Mouse (Mus musculus) CD4-positive, CD25-positive, alpha-beta regulatory T cell, adult 2 months (primary cell): ENCODE measurements at regions not wholly inside any gene's neighbourhood (a gene's known extent, or its start where the extent isn't known, plus 50 kb on each side); places are given as distances from the start of the nearest gene placed in this dataset.

Experiments
- DNase-seq: peaks from one replicate; pipeline ENCODE4 v3.0.0-alpha.2; 2012; ENCODE audit warnings: low read depth, low spot score

- no peak for DNase-seq
These were observed 72.9 kb upstream of the 1700024P04Rik start for GRCm38 (mm10) chr13:99057293-99057588.

- no peak for DNase-seq
These were observed 72.3 kb upstream of the 1700024P04Rik start for GRCm38 (mm10) chr13:99056432-99057292.

- DNase-seq, result no peak
These were observed 71.4 kb upstream of the 1700024P04Rik start for GRCm38 (mm10) chr13:99055609-99056321.

GRCm38 (mm10) chr13:99052076-99052475 is 67.7 kb upstream of the 1700024P04Rik start:
- DNase-seq, result no peak

- no peak for DNase-seq
These were observed 65.3 kb upstream of the 1700024P04Rik start for GRCm38 (mm10) chr13:99049699-99050098.

- DNase-seq, result no peak
These were observed 64.3 kb upstream of the 1700024P04Rik start for GRCm38 (mm10) chr13:99048651-99049100.

GRCm38 (mm10) chr13:99047219-99047618 is 62.9 kb upstream of the 1700024P04Rik start:
- no peak for DNase-seq

GRCm38 (mm10) chr13:99046737-99047136 is 62.4 kb upstream of the 1700024P04Rik start:
- no peak for DNase-seq

- DNase-seq, result no peak
These were observed 57.7 kb upstream of the 1700024P04Rik start for GRCm38 (mm10) chr13:99042086-99042485.

- DNase-seq, result no peak
These were observed 56.9 kb upstream of the 1700024P04Rik start for GRCm38 (mm10) chr13:99041256-99041655.

- DNase-seq, result no peak
These were observed 56.5 kb upstream of the 1700024P04Rik start for GRCm38 (mm10) chr13:99040846-99041245.

GRCm38 (mm10) chr13:99040171-99040570 is 55.8 kb upstream of the 1700024P04Rik start:
- DNase-seq, result no peak

GRCm38 (mm10) chr13:99039063-99039385 is 54.7 kb upstream of the 1700024P04Rik start:
- no peak for DNase-seq

- no peak for DNase-seq
These were observed 54.1 kb upstream of the 1700024P04Rik start for GRCm38 (mm10) chr13:99038198-99039062.

GRCm38 (mm10) chr13:99037131-99037530 is 52.8 kb upstream of the 1700024P04Rik start:
- no peak for DNase-seq
